Mouse (Mus musculus): Measurements from ENCODE around the gene Ppp4r3b. TPM values are rescaled to one million over a fixed set of nuclear protein-coding genes. Genes with fewer than 3 reads are reported as not detected.

Gene Ppp4r3b
- total RNA-seq, 2 experiments from 2014 or later = 25.9 to 33.0 TPM

- Histone ChIP-seq H3K4me3 (no peak overlapping the region), H3K27ac (no peak overlapping the region)
- intact Hi-C loops (cut with DNase I) = loop anchor here (10.0 kb wide), 1 partner anchor 283 kb away; the partner anchor contains the start of gene Mtif2
- TF ChIP-seq CTCF (IDR thresholded peaks at IDR 0.05) = no peak
- DNase-seq = no peak
Observed at GRCm38 (mm10) chr11:29241961-29242360, 69.3 kb downstream of the Ppp4r3b start.

- intact Hi-C loops (cut with DNase I) = loop anchor here (5.0 to 10.0 kb wide), 2 partner anchors 114 to 279 kb away; partner anchors contain the start of genes Mtif2 and Pnpt1
- H3K27ac ChIP-seq = no peak overlapping the region
- TF ChIP-seq CTCF (IDR thresholded peaks at IDR 0.05) = no peak
- no peak for DNase-seq
- H3K4me3 ChIP-seq = peak overlapping the region; percentile 96
Observed at GRCm38 (mm10) chr11:29245988-29246387, 73.3 kb downstream of the Ppp4r3b start.

- peak; percentile 94 for DNase-seq
- intact Hi-C loops (cut with DNase I) = loop anchor here (5.0 to 10.0 kb wide), 2 partner anchors 115 to 278 kb away; partner anchors contain the start of genes Mtif2 and Pnpt1
- H3K4me3 ChIP-seq = peak within 1 kb of the TSS; percentile 96
- H3K27ac ChIP-seq = peak within 1 kb of the TSS; percentile 81
- TF ChIP-seq CTCF (IDR thresholded peaks at IDR 0.05) = no peak; the same call in 1 of the 2 replicates
Observed at GRCm38 (mm10) chr11:29246883-29247650, 74.4 kb downstream of the Ppp4r3b start, which contains the start of gene Cfap36. Gene Cfap36 (minus strand): TSS chr11:29247409.

- DNase-seq = no peak
- intact Hi-C loops (cut with DNase I) = loop anchor here (5.0 to 10.0 kb wide), 2 partner anchors 115 to 277 kb away; partner anchors contain the start of genes Mtif2 and Pnpt1
- H3K27ac ChIP-seq = peak overlapping the region; percentile 35
- peak overlapping the region; percentile 96 for H3K4me3 ChIP-seq
- no peak for TF ChIP-seq CTCF (IDR thresholded peaks at IDR 0.05)
Observed at GRCm38 (mm10) chr11:29247725-29248124, 75.0 kb downstream of the Ppp4r3b start.

GRCm38 (mm10) chr11:29248386-29248785 is 75.7 kb downstream of the Ppp4r3b start:
- H3K4me3 ChIP-seq = no peak overlapping the region
- no peak for DNase-seq
- no peak for TF ChIP-seq CTCF (IDR thresholded peaks at IDR 0.05)
- intact Hi-C loops (cut with DNase I) = loop anchor here (5.0 to 10.0 kb wide), 2 partner anchors 116 to 276 kb away; partner anchors contain the start of genes Mtif2 and Pnpt1
- no peak overlapping the region for H3K27ac ChIP-seq

GRCm38 (mm10) chr11:29254643-29255042 is 82.0 kb downstream of the Ppp4r3b start:
- Histone ChIP-seq H3K4me3 (no peak overlapping the region), H3K27ac (no peak overlapping the region)
- no peak for DNase-seq
- no peak for TF ChIP-seq CTCF (IDR thresholded peaks at IDR 0.05)
- intact Hi-C loops (cut with DNase I) = no loop called here

DNA sequence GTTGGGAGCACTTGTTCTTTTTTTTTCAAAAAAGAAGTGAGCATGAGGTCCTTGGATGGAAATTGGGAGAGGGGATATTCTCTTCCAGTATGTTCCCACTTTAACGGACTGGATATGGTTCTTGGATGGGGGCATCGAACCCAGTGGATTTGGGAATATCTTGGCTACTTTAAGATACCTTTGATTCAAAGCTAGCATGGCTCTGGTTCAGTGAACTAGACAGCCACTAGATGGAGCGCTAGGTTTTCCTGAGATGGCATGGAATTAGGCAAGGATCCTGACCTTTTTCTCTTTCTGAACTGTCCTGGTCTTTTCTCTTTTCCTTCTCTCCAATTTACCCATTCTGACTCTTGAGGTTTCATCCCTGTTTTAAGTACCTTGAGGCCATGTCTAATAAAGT is 95.1 kb downstream of the Ppp4r3b start:
- no peak overlapping the region for H3K4me3 ChIP-seq
- no peak for DNase-seq
- peak; percentile 79 for TF ChIP-seq CTCF (IDR thresholded peaks at IDR 0.05)
- intact Hi-C loops (cut with DNase I) = loop anchor here (5.0 kb wide), 1 partner anchor 424 kb away; the partner anchor contains the start of gene Rtn4
- no peak overlapping the region for H3K27ac ChIP-seq

Other genes starting within 250 kb of the Ppp4r3b start
- gene Pnpt1, start 42.1 kb upstream of the Ppp4r3b start, total RNA-seq (2021) = 10 to 100 TPM; 11.8 to 16.7 TPM
- 1 to 10 TPM; 7.8 to 8.2 TPM for gene Cfap36, start 74.5 kb downstream of the Ppp4r3b start, total RNA-seq (2021)
- gene Ccdc88a, start 200.8 kb downstream of the Ppp4r3b start, total RNA-seq (2021) = 1 to 10 TPM; 2.0 to 3.2 TPM